In the genomic region with DNA sequence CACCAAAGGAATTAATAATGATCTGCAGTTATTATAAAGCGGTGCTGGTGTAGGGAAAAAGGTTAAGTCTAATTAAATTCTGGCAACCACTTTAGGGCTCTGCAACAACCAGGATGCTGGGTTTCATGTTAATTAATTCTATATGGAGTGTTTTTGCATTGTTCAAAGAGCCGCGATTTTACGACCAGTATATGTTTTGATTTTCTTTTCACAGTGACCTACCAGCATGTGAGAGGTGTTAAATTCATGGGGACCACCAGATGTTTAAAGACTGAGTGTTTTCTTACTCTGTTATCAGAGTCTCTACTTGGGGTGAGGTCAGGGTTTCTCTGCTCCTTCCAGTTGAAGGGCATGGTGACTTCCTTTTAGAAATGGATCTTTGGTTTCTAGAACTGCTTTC, we compare ENCODE assay signal across 18 mouse cellular contexts.
DNase-seq lines count a peak whose midpoint lies in the region; ATAC-seq lines count a peak whose summit lies in the region.
"Had no signal": no experiment of that assay in that cellular context is flagged by ENCODE, and none has a peak within 500 bp of the region (broad histone marks: within the 10 kb centered on the region; RNA-seq: fewer than 3 reads in every experiment).

No protein-coding gene starts in this region.

- no peaks in the 10 kb centered on the region for H3K27me3 ChIP-seq in midbrain, embryonic 11.5 days (ENCODE audit: control insufficient read depth, insufficient read depth, low read length)
- H3K27me3 ChIP-seq in midbrain, embryonic 14.5 days (ENCODE audit: control insufficient read depth, insufficient read depth, low read length), result no peaks in the 10 kb centered on the region
- H3K27me3 ChIP-seq: embryonic facial prominence, embryonic 12.5 days; forebrain, embryonic 15.5 days had no signal

- ATAC-seq in midbrain, embryonic 11.5 days (ENCODE audit: low FRiP score), result no peak
- no peak for ATAC-seq in midbrain, embryonic 14.5 days (ENCODE audit: low FRiP score, low TSS enrichment)
- ATAC-seq: forebrain, embryonic 13.5 days; forebrain, embryonic 15.5 days had no signal

- H3K36me3 ChIP-seq in midbrain, embryonic 11.5 days (ENCODE audit: control insufficient read depth, insufficient read depth, low read length), result no peaks in the 10 kb centered on the region
- H3K36me3 ChIP-seq in midbrain, embryonic 14.5 days (ENCODE audit: control insufficient read depth, insufficient read depth, low read length), result no peaks in the 10 kb centered on the region
- H3K36me3 ChIP-seq: embryonic facial prominence, embryonic 10.5 days; embryonic facial prominence, embryonic 12.5 days; forebrain, embryonic 15.5 days had no signal

- 79% methylated on average over 4 of the region's 4 CpGs for WGBS in midbrain, embryonic 11.5 days
- 87% methylated on average over 4 of the region's 4 CpGs for WGBS in midbrain, embryonic 14.5 days

- no peak overlapping the region for H3K27ac ChIP-seq in midbrain, embryonic 11.5 days (ENCODE audit: low read depth, low read length)
- H3K27ac ChIP-seq in midbrain, embryonic 14.5 days (replicated peaks; ENCODE audit: low read depth, low read length), result no peak overlapping the region
- H3K27ac ChIP-seq: embryonic facial prominence, embryonic 10.5 days; embryonic facial prominence, embryonic 12.5 days; forebrain, embryonic 13.5 days; forebrain, embryonic 15.5 days had no signal

- no peaks in the 10 kb centered on the region for H3K9me3 ChIP-seq in midbrain, embryonic 11.5 days (ENCODE audit: control insufficient read depth, low read length)
- no peaks in the 10 kb centered on the region for H3K9me3 ChIP-seq in midbrain, embryonic 14.5 days (ENCODE audit: control insufficient read depth, low read length)
- H3K9me3 ChIP-seq: embryonic facial prominence, embryonic 10.5 days; embryonic facial prominence, embryonic 12.5 days; forebrain, embryonic 13.5 days; forebrain, embryonic 15.5 days had no signal

- H3K4me3 ChIP-seq in midbrain, embryonic 11.5 days (ENCODE audit: low read depth, low read length), result no peak overlapping the region
- no peak overlapping the region for H3K4me3 ChIP-seq in midbrain, embryonic 14.5 days (replicated peaks; ENCODE audit: low read depth, low read length)
- H3K4me3 ChIP-seq: embryonic facial prominence, embryonic 10.5 days; embryonic facial prominence, embryonic 12.5 days; forebrain, embryonic 13.5 days; forebrain, embryonic 15.5 days had no signal

- no peak overlapping the region for H3K4me2 ChIP-seq in midbrain, embryonic 11.5 days
- no peak overlapping the region for H3K4me2 ChIP-seq in midbrain, embryonic 14.5 days (ENCODE audit: low read length)
- H3K4me2 ChIP-seq: embryonic facial prominence, embryonic 12.5 days; forebrain, embryonic 13.5 days; forebrain, embryonic 15.5 days had no signal

- H3K4me1 ChIP-seq in midbrain, embryonic 11.5 days (ENCODE audit: control insufficient read depth, insufficient read depth, low read length), result no peaks in the 10 kb centered on the region
- no peaks in the 10 kb centered on the region for H3K4me1 ChIP-seq in midbrain, embryonic 14.5 days (ENCODE audit: control insufficient read depth, insufficient read depth, low read length)
- H3K4me1 ChIP-seq: embryonic facial prominence, embryonic 12.5 days; forebrain, embryonic 13.5 days; forebrain, embryonic 15.5 days had no signal

- DNase-seq in heart, adult 11 months, result peak; percentile 56
- DNase-seq in heart, adult 18-20 months, result no peak
- DNase-seq in midbrain, embryonic 11.5 days (ENCODE audit: low spot score, missing footprints), result peak; percentile 51
- DNase-seq in midbrain, embryonic 14.5 days, result no peak
- DNase-seq in forelimb bud, embryonic 11.5 days (ENCODE audit: low read depth, low spot score), result peak; percentile 58
- no peak for DNase-seq in natural killer cell, adult 2 months (ENCODE audit: low spot score in 2 of 2)
- DNase-seq: adrenal gland, adult 2 months; adrenal gland, postnatal 10 days; adrenal gland, postnatal 25 days; cerebellum, adult 11-12 months; cerebellum, adult 2 months; cerebellum, adult 9-10 months; cerebellum, postnatal 10 days; cerebellum, postnatal 25 days had no signal

- H3K9ac ChIP-seq in midbrain, embryonic 11.5 days (ENCODE audit: low read length), result no peak overlapping the region
- H3K9ac ChIP-seq in midbrain, embryonic 14.5 days (replicated peaks; ENCODE audit: low read length), result no peak overlapping the region
- H3K9ac ChIP-seq: embryonic facial prominence, embryonic 12.5 days; forebrain, embryonic 13.5 days; forebrain, embryonic 15.5 days had no signal

Comparison
In these comparisons a context has a peak if more than half of its experiments do, and no peak if none do; other contexts are left out.
1. DNase-seq: peak in heart, adult 11 months (single experiment), midbrain, embryonic 11.5 days (single experiment) and forelimb bud, embryonic 11.5 days (single experiment); none in heart, adult 18-20 months (0 of 2), midbrain, embryonic 14.5 days (single experiment) and natural killer cell, adult 2 months (0 of 2).